Mouse (Mus musculus) ovary, postnatal 36 days (tissue): ENCODE data around the gene Zfp967.
"Not testable (repeated sequence)": the region's sequence is repeated elsewhere in the genome, so short reads cannot be mapped to it uniquely, and the experiment has no call there.

Experiments
- DNase-seq: peaks from one replicate; pipeline ENCODE4 v3.0.0; 2022; ENCODE audit warnings: low spot score, mixed read lengths

Zfp967 gene

GRCm38 (mm10) chr2:176520756-176521155, at the start of gene Zfp967:
TSS of gene Zfp967 (plus strand) at chr2:176521056.
- DNase-seq = not testable (repeated sequence)

GRCm38 (mm10) chr2:176486683-176487082, 34.2 kb upstream of the Zfp967 start, which contains the start of gene Gm14434:
TSS of gene Gm14434 (minus strand) at chr2:176486783.
- DNase-seq = not testable (repeated sequence)
